Mouse (Mus musculus): ENCODE data around the gene Susd6. TPM values are rescaled to one million over a fixed set of nuclear protein-coding genes. Genes with fewer than 3 reads are reported as not detected.

Gene Susd6
- polyA plus RNA-seq, 1 experiment from 2014 or later, result 14.3 TPM

- no peaks in the 10 kb centered on the region for H3K4me1 ChIP-seq (replicated peaks; ENCODE audit: control insufficient read depth, insufficient read depth, low read length)
- H3K9me3 ChIP-seq (ENCODE audit: control insufficient read depth, low read length), result no peaks in the 10 kb centered on the region
- no peak for ATAC-seq
- 69% methylated on average over 5 of the region's 5 CpGs for WGBS
- no peak overlapping the region for H3K4me3 ChIP-seq (replicated peaks; ENCODE audit: low read length)
- no peak overlapping the region for H3K27ac ChIP-seq (ENCODE audit: low read length)
- no peak overlapping the region for H3K9ac ChIP-seq (replicated peaks; ENCODE audit: low read depth, low read length)
- H3K36me3 ChIP-seq (ENCODE audit: control insufficient read depth, insufficient read depth), result no peaks in the 10 kb centered on the region
- no peaks in the 10 kb centered on the region for H3K27me3 ChIP-seq (replicated peaks; ENCODE audit: control insufficient read depth, insufficient read depth, low read length)
- no peak overlapping the region for H3K4me2 ChIP-seq (ENCODE audit: low read length)
Measured at GRCm38 (mm10) chr12:80883881-80884280, 93.6 kb downstream of the Susd6 start.

DNA sequence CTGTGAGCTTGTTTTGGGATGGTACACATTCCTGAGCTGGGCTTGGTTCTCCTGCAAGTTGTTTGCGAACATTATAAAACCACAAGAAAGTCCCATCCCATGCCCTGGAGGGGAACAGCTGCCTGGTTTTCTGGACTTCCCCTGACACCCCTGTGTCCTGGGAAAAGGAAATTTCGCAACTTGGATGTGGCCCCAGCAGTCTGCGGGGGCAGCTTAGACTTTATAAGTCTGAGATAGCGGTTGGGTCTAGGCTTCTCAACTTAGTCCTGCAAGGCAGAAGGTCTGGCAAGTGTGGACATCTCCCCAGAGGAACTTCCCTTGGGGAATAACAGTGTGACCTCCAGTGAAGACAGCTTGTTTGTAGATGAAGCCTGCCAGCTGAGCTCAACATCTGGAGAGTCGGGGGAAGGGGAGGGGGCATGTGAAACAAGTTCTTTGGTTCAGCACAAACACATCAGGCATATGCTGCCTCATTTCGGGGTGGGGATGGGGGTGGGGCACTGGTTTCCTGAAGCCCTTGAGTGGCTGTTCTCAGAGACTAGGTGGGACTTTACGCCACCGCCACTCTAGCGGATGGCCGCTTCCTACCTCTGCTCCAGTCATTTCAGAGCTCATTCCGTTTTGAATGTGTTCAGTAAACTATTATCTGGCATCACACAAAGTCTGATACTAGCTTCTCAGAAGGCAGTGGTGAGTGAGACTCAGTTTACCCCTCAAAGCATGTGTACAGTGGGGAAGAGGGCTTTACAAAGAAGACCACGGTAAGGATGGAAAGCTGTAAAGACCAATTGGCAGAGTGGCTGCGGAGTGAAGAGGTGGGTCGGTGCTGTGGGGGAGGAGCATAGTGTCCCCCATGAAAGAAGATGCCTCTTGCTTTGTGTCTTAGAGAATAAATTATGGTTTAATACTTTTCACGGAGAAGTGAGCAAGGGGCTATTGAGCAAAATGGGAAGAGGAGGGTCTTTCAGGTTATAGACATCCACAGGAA lies 95.3 kb downstream of the Susd6 start:
- H3K4me2 ChIP-seq (ENCODE audit: low read length), result no peak overlapping the region
- H3K4me3 ChIP-seq (replicated peaks; ENCODE audit: low read length), result no peak overlapping the region
- no peak for ATAC-seq
- WGBS, result 68% methylated on average over 15 of the region's 15 CpGs
- H3K36me3 ChIP-seq (ENCODE audit: control insufficient read depth, insufficient read depth), result no peaks in the 10 kb centered on the region
- H3K4me1 ChIP-seq (replicated peaks; ENCODE audit: control insufficient read depth, insufficient read depth, low read length), result no peaks in the 10 kb centered on the region
- no peak overlapping the region for H3K9ac ChIP-seq (replicated peaks; ENCODE audit: low read depth, low read length)
- H3K9me3 ChIP-seq (ENCODE audit: control insufficient read depth, low read length), result no peaks in the 10 kb centered on the region
- H3K27me3 ChIP-seq (replicated peaks; ENCODE audit: control insufficient read depth, insufficient read depth, low read length), result no peaks in the 10 kb centered on the region
- H3K27ac ChIP-seq (ENCODE audit: low read length), result no peak overlapping the region

DNA sequence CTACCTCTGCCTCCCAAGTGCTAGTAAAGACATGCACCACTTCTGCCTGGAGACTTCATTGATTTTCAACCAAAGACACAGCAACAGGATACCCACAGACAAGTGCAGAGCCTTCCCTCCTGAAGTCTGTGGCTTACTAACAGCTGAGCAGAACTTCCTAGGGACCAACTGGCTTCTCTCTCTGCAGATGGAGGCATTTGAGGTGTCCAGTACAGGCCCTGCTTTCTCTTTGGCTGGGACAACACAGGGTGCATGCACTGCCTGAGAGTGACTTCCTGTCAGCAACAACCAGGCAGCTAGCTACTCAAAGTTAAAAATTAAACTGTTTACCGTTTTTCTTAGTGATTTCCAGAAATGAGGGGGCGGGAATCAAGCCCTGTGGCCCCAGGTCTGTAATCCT lies 96.7 kb downstream of the Susd6 start:
- no peaks in the 10 kb centered on the region for H3K36me3 ChIP-seq (ENCODE audit: control insufficient read depth, insufficient read depth)

GRCm38 (mm10) chr12:80889331-80889730 lies 99.0 kb downstream of the Susd6 start:
- no peak overlapping the region for H3K27ac ChIP-seq (ENCODE audit: low read length)
- H3K4me3 ChIP-seq (replicated peaks; ENCODE audit: low read length), result no peak overlapping the region
- WGBS, result 93% methylated on average over 3 of the region's 3 CpGs
- H3K9me3 ChIP-seq (ENCODE audit: control insufficient read depth, low read length), result no peaks in the 10 kb centered on the region
- no peak overlapping the region for H3K9ac ChIP-seq (replicated peaks; ENCODE audit: low read depth, low read length)
- no peak for ATAC-seq
- H3K4me2 ChIP-seq (ENCODE audit: low read length), result no peak overlapping the region
- H3K4me1 ChIP-seq (replicated peaks; ENCODE audit: control insufficient read depth, insufficient read depth, low read length), result no peaks in the 10 kb centered on the region
- no peaks in the 10 kb centered on the region for H3K27me3 ChIP-seq (replicated peaks; ENCODE audit: control insufficient read depth, insufficient read depth, low read length)
- H3K36me3 ChIP-seq (ENCODE audit: control insufficient read depth, insufficient read depth), result no peaks in the 10 kb centered on the region

More for the DNA sequence above, 96.7 kb downstream of the Susd6 start:
- no peak overlapping the region for H3K9ac ChIP-seq (replicated peaks; ENCODE audit: low read depth, low read length)
- H3K27me3 ChIP-seq (replicated peaks; ENCODE audit: control insufficient read depth, insufficient read depth, low read length), result no peaks in the 10 kb centered on the region
- no peak overlapping the region for H3K27ac ChIP-seq (ENCODE audit: low read length)
- WGBS, result 81% methylated on average over 2 of the region's 2 CpGs
- no peak overlapping the region for H3K4me2 ChIP-seq (ENCODE audit: low read length)
- ATAC-seq, result no peak
- no peaks in the 10 kb centered on the region for H3K9me3 ChIP-seq (ENCODE audit: control insufficient read depth, low read length)
- H3K4me1 ChIP-seq (replicated peaks; ENCODE audit: control insufficient read depth, insufficient read depth, low read length), result no peaks in the 10 kb centered on the region
- no peak overlapping the region for H3K4me3 ChIP-seq (replicated peaks; ENCODE audit: low read length)

GRCm38 (mm10) chr12:80891074-80891473 lies 100.8 kb downstream of the Susd6 start:
- Histone ChIP-seq H3K4me3 (replicated peaks; ENCODE audit: low read length) (no peak overlapping the region), H3K36me3 (ENCODE audit: control insufficient read depth, insufficient read depth) (no peaks in the 10 kb centered on the region), H3K27me3 (replicated peaks; ENCODE audit: control insufficient read depth, insufficient read depth, low read length) (no peaks in the 10 kb centered on the region), H3K4me2 (ENCODE audit: low read length) (no peak overlapping the region), H3K27ac (ENCODE audit: low read length) (no peak overlapping the region), H3K9me3 (ENCODE audit: control insufficient read depth, low read length) (no peaks in the 10 kb centered on the region), H3K9ac (replicated peaks; ENCODE audit: low read depth, low read length) (no peak overlapping the region), H3K4me1 (replicated peaks; ENCODE audit: control insufficient read depth, insufficient read depth, low read length) (peaks cover 3% of the 10 kb centered on the region; the same call in 1 of the 2 replicates)
- no peak for ATAC-seq
- WGBS, result 100% methylated on average over 2 of the region's 2 CpGs

DNA sequence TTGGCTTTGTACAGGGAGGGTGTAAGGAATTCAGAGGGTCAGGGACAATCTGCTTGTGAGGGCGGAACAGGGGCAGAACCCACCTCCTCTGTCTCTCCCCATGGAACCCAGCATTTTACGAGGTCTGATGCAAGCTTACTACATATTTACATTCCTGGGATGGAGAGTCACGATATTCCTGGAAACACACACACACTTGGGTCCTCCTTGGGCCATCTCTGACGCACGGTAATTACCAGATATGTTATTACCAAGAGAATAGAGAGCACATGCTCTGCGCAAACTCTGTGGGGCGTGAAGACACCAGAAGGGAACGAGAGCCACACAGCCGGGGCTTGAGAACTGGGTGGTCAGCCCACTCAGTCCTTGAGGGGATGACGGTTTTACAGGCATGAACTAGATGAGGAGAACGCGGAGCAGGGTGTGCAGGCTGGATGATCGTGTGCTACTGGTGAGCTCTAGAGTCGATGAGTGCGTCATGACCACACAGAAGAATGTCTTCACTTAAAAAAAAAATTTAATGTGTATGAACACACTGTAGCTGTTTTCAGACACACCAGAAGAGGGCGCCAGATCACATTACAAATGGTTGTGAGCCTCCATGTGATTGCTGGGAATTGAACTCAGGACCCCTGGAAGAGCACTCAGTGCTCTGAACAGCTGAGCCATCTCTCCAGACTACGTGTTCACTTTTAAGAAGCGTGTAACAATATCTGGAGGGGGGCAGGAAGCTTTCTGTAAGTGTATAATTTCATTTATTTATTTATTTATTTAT lies 103.6 kb downstream of the Susd6 start:
- Histone ChIP-seq H3K9ac (replicated peaks; ENCODE audit: low read depth, low read length) (no peak overlapping the region), H3K27ac (ENCODE audit: low read length) (no peak overlapping the region), H3K4me3 (replicated peaks; ENCODE audit: low read length) (no peak overlapping the region), H3K27me3 (replicated peaks; ENCODE audit: control insufficient read depth, insufficient read depth, low read length) (no peaks in the 10 kb centered on the region), H3K36me3 (ENCODE audit: control insufficient read depth, insufficient read depth) (no peaks in the 10 kb centered on the region), H3K4me2 (ENCODE audit: low read length) (no peak overlapping the region), H3K4me1 (replicated peaks; ENCODE audit: control insufficient read depth, insufficient read depth, low read length) (peaks cover 3% of the 10 kb centered on the region; the same call in 1 of the 2 replicates), H3K9me3 (ENCODE audit: control insufficient read depth, low read length) (no peaks in the 10 kb centered on the region)
- WGBS, result 93% methylated on average over 18 of the region's 18 CpGs
- no peak for ATAC-seq

- Histone ChIP-seq H3K27me3 (replicated peaks; ENCODE audit: control insufficient read depth, insufficient read depth, low read length) (no peaks in the 10 kb centered on the region), H3K4me3 (replicated peaks; ENCODE audit: low read length) (peak overlapping the region; percentile 27), H3K4me2 (ENCODE audit: low read length) (peak overlapping the region; percentile 51), H3K9me3 (ENCODE audit: control insufficient read depth, low read length) (no peaks in the 10 kb centered on the region), H3K36me3 (ENCODE audit: control insufficient read depth, insufficient read depth) (no peaks in the 10 kb centered on the region), H3K4me1 (replicated peaks; ENCODE audit: control insufficient read depth, insufficient read depth, low read length) (peaks cover 3% of the 10 kb centered on the region; the same call in 1 of the 2 replicates), H3K27ac (ENCODE audit: low read length) (no peak overlapping the region), H3K9ac (replicated peaks; ENCODE audit: low read depth, low read length) (peak overlapping the region; percentile 33)
- ATAC-seq, result peak; percentile 99
- 4% methylated on average over 19 of the region's 19 CpGs for WGBS
Measured at GRCm38 (mm10) chr12:80894973-80895570, 104.8 kb downstream of the Susd6 start.

GRCm38 (mm10) chr12:80909631-80910030 lies 119.3 kb downstream of the Susd6 start:
- Histone ChIP-seq H3K27ac (ENCODE audit: low read length) (no peak overlapping the region), H3K36me3 (ENCODE audit: control insufficient read depth, insufficient read depth) (no peaks in the 10 kb centered on the region), H3K27me3 (replicated peaks; ENCODE audit: control insufficient read depth, insufficient read depth, low read length) (no peaks in the 10 kb centered on the region), H3K4me1 (replicated peaks; ENCODE audit: control insufficient read depth, insufficient read depth, low read length) (no peaks in the 10 kb centered on the region), H3K4me3 (replicated peaks; ENCODE audit: low read length) (no peak overlapping the region), H3K9me3 (ENCODE audit: control insufficient read depth, low read length) (no peaks in the 10 kb centered on the region), H3K9ac (replicated peaks; ENCODE audit: low read depth, low read length) (no peak overlapping the region), H3K4me2 (ENCODE audit: low read length) (no peak overlapping the region)
- 87% methylated on average over 8 of the region's 8 CpGs for WGBS
- ATAC-seq, result no peak

- Histone ChIP-seq H3K9me3 (ENCODE audit: control insufficient read depth, low read length) (no peaks in the 10 kb centered on the region), H3K36me3 (ENCODE audit: control insufficient read depth, insufficient read depth) (no peaks in the 10 kb centered on the region), H3K4me1 (replicated peaks; ENCODE audit: control insufficient read depth, insufficient read depth, low read length) (no peaks in the 10 kb centered on the region), H3K4me2 (ENCODE audit: low read length) (no peak overlapping the region), H3K4me3 (replicated peaks; ENCODE audit: low read length) (no peak overlapping the region), H3K27ac (ENCODE audit: low read length) (no peak overlapping the region), H3K27me3 (replicated peaks; ENCODE audit: control insufficient read depth, insufficient read depth, low read length) (no peaks in the 10 kb centered on the region), H3K9ac (replicated peaks; ENCODE audit: low read depth, low read length) (no peak overlapping the region)
- 60% methylated on average over 7 of the region's 7 CpGs for WGBS
- no peak for ATAC-seq
Measured at GRCm38 (mm10) chr12:80917764-80918163, 127.5 kb downstream of the Susd6 start.
